Mouse (Mus musculus) embryo, embryonic 11 days (tissue): Measurements from ENCODE around the gene H1foo.

ENCODE experiments used
- DNase-seq: peaks from one replicate; pipeline ENCODE4 v3.0.0-alpha.2; 2015

H1foo gene

DNA sequence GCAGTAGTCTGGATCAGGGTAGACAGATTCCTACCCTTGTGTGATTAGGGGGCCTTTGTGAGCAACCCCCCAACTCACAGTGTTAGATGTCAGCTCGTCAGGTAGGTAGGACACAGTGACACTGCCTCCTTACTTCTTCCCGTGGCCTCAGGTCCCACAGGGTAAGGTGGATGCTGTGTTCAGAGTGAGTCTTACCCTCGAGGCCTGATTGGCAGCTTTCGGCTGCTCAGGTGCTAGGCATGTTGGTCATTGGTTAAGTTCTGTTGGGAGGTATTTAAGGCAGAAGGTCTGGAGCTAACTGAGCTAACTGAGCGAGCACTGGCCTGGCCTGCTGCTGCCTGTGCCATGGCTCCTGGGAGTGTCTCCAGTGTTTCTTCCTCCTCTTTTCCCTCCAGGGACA is at the start of gene H1foo:
Gene H1foo (plus strand): TSS at position 301 of the 400 bp plus-strand sequence.
- no peak for DNase-seq

DNA sequence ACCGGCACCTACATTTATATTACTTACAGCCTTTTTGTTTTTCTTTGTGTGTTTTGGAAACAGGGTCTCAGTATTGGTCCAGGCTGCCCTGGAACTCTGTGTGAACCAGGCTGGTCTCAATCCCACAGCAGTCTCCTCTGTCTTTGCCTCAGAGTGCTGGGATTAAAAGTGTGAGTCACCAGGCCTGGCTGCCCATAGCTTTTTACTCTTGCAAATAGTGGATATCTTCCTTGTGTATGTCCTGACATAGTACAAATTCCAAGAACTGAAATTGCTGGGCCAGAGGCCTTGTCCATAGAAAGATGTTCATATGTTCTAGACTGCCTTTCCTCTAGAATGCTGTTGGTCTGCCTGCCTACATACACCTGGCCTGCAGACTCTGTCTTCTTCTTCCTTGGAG is 48.4 kb upstream of the H1foo start:
- no peak for DNase-seq

DNA sequence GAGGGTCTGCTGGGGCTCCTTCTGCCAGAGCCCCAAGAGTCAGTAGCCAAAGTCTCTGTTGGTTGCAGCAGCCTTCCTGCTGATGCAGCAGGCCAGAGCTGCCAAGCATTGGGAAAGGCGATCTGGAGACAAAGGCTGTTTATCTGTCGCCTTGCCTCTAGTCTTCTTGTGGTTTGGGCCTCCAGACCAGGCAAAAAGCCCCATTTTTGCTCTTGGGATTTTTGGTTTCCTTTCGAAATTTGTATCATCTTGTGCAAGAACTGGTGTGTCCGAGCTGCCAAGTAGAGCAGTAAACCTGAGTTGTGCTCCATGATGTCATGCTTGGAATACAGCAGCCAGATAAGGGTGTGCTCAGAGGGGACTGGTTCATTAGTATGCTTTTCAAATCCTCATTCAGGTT is 47.6 kb upstream of the H1foo start:
- DNase-seq = no peak

DNA sequence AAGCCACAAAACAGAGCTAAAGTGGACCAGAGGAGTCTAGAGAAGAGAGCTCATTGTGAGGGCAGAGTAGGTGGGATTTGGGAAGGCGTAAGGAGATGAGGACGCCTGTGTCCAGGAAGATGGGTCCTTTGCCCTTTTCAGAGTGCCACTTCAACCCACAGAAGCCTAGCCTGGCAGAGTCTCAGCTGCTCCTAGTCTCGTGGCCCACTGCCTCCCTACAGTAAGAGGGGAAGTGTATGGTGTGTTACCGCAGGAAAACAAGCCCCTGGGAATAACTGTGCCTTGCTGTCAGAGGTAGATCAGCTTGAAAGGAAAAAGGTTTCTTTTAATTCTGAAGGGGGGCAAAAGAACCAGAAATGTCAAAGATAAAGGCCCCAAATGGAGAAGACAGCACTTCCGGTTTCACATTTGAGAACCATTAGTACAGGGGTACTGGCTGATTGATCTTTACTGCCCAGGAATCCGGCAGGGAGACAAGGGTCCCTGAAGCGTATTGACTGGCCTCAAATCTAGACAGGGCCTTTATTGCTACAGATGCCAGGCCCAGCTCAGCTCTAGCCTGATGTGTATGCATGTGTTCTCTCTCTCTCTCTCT is 46.7 kb upstream of the H1foo start:
- no peak for DNase-seq

DNA sequence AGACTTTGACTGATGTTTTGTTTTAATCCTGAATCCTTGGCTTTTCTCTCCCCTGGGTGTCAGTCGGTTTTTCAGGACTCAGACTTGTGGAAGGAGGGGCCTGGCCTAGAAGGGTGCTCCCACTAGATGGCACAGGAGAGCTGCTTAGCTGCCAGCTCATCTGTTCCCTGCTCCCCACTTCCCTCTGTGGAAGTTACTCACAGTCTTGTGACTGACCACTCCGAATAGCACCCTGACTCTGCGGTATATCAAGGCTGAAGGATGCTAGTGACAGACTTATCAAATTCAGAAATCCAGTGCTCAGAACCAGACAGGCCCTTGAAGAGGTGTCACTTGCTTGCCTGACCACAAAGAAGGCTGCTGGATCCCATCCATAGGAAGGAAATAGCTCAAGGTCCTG is 43.7 kb upstream of the H1foo start:
- peak; percentile 74 for DNase-seq

DNA sequence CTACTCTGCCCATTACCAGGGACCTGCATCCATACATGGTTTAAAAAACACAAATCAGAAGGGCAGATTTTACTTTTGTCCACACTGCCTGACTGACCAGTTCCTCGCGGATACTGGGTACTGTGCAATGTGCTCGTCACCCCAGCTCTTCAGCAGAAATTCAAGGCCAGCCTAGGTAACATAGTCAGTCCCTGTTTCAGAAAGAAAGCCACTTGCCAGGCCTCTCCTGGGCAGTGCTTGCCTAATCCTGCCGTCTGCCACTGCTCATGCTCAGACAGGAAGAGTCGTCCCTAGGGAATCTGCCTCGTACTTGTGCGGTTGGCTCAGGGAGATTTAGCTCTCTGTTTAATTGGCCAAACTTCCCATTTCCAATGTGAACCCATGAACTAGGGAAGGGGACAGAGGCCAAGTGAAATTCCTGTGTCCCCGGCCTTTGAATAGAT is 43.2 kb upstream of the H1foo start:
- peak; percentile 57 for DNase-seq

DNA sequence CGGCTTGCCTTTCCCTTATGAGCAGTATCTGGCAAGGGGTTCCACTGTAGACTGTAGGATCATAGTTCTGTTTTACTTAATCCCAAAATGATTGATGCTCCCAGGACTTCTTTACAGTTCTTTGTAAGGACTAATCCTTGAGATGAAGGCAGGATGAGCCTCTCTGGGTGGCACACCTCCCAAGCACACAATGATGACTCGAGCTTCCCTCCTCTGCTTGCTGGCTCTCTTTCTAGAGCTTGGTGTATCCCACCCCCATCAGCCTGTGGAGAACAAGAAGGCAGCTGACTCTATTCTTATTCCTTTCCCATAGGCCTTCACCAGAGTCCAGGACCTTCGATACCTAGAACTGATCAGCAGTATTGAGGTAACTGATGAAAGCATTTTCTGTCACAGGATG is 42.2 kb upstream of the H1foo start:
- DNase-seq = no peak

DNA sequence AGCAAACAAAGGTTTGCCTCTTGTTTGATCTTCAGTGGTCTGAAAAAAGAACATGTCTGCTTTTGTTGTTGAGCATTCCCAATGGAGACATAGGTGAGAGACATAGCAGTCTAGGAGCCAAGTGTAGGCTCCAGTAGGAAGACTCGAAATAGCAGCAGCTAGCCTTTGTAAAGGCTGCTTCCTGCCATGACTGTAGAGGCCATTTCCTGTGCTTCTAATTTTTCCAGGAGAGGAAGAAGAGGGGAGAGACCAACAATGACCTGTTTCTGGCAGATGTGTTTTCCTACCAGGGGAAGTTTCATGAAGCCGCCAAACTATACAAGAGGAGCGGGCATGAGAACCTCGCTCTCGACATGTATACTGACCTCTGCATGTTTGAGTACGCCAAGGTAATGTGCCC is 39.2 kb upstream of the H1foo start:
- no peak for DNase-seq

DNA sequence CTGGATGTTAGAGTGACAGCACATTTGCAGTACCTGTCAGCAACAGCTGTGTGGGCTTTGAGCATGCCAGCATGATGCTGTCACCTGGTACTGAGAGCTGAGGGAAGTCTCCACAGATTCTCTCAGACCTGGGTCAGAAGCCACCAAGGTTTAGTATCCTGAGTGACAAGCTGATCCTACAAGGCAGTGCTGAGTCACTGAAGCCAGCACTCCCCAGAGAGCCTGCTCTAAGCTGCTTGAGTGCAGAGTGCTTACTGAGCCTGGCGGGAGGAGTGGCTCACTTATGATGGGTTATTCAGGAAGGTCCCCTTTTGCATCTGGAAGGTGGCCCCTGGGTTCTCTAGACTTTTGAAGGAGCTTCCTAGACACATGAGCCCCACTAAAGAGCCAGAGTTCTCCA is 38.3 kb upstream of the H1foo start:
- no peak for DNase-seq

DNA sequence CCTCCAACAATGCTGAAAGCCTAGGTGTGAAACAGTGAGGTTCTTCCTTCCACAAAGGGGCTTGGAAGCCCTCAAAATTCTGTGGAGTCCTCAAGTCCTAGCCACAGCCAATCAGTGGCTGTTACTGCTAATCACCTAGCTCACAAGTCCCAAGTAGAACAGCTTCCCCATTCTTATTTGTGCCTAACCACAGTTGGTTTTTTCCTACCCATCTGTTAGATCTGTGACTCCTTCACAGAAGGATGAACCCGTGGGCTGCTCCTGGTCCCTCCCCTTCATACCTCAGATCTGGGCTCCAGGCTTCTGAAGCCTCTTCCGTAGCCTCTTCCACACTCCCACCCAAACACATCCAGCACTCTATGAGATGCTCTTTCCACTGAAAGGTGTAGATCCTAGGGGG is 37.9 kb upstream of the H1foo start:
- no peak for DNase-seq

DNA sequence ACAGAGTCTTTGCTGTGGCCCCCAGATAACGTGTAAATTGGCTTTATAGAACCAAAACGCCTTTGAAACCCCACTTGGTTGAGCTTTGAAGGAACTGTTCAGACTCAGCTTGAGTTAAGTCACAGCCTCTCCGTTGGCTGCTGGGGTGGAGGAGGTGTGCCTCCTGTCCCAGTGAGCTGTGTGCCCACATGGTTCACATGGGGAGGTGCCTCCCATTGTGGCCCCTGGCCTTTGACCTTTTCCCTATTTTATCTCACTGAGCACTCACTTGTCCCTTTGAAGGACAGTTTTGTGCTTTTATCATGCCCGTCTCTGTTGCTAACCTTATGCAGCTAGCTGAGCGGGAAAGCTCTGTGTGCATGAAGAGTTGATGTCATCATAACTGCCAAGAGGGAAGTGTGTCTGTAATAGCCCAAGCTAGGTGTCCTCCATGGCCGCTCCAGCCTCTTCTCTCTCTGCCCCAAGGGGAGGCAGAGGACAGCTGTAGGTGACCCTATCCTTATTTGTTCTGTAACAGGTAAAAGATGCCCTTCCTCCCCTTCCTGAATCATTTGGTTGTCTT is 36.2 kb upstream of the H1foo start:
- no peak for DNase-seq

DNA sequence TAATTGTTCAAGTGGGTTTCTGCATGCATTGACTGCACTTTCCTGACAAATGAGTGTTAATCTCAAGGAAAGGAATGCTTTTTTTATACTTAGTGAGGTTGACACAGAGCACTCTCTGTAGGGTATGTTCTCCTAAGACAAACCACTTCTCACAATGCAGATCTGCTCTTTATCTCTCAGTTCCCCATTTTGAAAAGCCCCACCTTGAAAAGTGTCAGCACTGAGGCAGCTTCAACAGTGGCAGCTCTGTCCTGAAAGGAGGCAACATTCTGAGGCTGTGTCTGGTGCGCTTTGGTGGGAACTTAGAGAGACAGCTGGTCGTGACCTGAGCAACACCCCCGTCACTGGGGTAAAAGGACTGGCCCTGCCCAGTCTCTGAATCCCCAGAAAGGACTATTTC is 35.7 kb upstream of the H1foo start:
- DNase-seq = no peak

DNA sequence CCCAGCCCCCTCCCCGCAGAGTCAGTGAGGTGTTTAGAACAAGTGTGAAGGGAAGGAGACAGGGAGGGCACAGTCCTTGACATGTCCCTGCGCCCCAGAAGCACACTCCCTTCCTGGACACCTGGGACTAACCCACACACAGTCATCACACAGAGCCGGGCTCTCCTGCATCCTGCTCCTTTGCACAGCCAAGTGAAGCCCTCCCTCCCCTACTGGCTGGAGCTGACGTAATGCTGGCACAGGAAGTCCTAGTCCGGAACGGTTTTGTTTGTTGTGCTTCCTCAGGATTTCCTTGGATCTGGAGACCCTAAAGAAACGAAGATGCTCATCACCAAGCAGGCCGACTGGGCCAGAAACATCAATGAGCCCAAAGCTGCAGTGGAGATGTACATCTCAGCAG is 34.8 kb upstream of the H1foo start:
- no peak for DNase-seq

DNA sequence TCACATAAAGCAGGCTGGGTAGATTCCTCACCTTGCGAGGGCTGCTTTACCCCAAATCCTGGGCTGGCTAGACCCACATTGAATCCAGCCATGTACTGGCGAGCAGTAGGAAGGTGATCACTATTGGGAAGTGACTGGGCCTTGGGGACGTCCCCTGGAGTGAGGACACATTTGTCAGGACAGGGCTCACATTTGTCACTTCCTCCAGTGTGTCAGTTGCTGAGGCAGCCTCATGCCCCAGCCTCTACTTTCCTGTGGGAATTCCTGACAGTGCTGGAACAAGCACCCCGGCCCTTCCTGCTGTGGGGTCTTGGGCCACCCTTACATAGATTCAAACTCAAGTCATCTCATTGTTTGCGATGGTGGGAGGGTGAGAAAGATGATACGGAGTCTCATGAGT is 33.0 kb upstream of the H1foo start:
- no peak for DNase-seq

DNA sequence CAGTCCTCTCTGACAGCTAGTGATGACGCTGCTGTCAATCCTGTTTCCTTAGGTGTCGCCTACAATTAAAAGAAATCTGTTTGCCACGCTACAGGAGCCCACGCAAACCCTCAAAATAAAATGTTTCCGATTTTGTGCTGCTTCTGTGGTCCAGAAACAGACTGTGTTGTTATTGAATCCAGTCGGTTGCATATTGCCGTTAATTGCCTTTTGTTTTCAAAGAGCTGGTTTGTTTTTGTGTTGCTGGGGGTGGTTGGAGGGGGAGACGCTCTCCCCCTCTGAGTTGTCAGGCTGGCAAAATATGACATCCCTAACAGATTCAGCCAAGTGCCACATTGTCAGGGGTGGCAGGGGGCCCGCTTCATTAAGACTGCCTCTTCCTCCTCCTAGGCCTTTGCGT is 31.3 kb upstream of the H1foo start:
- no peak for DNase-seq

DNA sequence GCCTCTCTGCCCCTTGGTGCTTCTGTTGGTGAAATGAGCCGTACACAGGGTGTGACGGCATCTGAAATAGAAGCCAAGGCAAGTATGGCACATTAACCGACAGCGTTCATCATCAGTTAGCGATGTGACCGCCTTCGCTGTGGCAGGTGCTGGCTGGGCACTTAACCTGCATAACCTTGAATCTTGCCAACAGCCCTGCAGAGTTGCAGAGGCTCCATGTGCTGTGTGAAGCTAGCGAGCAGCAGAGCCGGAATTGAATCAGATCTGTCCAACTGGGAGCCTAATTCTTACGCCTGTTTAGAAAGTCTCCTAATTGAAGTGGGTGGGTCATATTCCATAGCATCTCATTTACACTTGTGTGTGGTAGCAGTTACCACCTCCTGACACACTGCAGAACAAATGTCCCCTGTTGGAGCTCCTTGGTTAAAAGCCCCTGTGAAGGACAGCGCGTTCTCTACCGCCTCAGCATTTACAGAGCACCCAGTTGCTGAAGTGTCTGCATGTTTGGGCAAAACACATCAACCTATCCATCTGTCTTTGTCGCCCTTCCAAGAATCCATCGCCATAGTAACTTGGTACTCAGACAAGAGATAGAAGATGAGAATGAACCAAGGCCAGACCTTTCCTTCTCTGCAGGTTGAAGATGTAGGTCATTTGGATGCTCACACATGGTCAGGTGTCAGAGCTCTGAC is 30.1 kb upstream of the H1foo start:
- no peak for DNase-seq

DNA sequence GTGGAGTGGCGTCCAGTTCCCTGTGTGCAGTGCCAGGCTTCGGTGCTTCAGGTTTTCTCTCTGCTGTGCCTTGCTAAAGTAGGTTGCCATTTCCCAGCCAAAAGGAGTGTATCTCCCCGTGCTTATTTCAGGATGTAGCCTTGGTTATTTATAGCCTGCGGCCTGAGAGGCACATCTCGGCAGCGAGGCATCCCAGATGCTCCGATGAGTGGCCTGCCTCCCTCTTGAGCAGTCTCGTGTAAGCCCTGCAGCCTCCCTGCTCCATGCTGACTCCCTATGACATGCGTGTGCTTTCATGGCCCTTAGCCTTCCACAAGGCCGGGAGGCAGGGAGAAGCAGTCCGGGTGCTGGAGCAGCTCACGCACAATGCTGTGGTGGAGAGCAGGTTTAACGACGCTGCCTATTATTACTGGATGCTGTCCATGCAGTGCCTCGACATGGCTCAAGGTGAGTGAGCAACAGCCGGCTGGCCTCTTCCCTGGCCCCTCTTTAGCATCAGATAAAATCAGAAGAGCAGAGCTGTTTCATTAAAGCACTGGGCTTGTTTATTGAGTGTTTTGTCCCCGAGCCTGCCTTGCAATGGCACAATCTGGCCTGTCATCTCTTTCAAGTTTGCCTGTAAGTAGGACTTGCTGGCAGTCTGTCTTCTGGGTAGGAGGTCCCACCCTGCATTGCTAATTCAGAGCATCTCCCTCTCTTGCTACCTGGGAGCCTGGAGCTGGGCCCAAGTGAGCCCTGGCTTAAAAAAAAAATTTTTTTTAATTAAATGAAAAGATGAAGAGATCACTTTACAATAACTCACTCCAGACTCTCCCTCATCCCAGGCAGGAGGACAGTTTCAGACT is 28.9 kb upstream of the H1foo start:
- DNase-seq = no peak

DNA sequence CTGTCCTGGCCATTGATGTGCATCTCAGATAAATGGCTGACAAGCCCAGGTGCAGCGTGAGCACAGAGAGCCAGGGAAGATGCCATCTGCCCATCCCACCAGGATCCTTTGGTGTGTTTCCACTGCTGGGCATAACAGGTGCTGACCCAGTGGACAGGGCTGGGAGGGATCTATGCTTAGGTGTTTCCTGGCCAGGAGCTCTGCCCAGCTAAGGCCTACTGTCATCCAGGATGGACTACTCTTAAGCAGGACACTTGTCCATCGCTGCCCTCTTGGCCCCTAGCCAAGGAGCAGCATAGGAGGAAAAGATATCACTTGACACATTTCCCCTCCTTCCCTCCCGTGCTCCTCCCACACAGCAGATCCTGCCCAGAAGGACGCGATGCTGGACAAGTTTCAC is 28.1 kb upstream of the H1foo start:
- no peak for DNase-seq

DNA sequence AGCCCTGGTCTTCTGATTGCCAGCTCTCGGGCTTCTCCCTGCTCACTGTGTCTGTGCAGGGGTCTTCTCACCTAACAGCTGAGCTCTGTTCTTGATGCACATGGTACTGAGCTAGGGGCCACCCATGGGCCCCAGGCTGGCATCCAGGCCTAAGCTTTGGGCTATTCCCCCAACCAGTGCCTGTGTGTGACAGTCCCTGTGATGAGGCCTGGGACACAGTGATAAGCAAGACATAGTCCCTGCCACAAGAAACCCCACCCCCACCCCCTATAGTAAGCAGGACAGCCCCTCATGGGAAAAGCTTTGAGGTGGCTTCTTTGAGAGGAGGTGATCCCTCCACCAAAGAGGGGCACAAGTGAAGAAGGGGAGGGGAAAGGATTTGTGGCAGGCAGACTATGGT is 26.1 kb upstream of the H1foo start:
- no peak for DNase-seq

DNA sequence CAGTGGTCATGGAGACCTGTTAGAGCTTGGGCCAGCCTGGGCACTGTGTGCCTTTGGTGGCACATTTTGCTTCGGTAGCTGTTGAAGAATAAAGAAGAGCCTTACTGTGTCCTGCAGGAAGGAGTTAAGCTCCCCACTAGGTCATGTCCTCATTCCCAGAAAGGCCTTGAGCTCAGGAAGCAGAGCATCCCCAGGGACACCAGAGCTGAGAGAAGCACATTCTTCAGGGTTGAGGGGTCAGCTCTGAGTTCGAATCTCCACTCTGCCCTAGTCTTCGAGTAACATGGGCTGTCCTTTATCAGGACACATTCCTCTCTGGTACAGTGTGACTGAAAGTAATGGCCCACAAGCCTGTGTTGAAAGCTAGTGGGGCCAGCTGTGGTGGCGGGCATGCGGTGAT is 24.9 kb upstream of the H1foo start:
- DNase-seq = no peak

DNA sequence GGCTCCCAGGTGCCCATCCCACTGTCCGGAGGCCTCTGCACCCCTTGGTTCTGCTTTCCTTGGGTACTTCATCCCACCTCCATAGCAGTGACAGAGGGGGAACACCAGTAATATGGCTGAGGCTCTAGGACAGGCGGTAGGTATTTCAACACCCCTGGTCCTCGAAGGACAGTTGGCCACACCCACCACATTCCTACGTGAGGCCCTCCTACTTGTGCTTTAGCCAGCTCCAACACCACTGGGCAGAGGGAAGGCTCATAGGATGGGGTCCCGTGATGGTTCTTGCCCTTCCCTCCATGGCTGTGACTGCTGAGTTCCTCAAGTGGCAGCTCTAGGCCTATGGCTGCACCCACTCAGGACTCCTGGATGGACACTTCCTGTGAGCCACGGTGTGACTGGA is 19.9 kb upstream of the H1foo start:
- peak; percentile 19 for DNase-seq

DNA sequence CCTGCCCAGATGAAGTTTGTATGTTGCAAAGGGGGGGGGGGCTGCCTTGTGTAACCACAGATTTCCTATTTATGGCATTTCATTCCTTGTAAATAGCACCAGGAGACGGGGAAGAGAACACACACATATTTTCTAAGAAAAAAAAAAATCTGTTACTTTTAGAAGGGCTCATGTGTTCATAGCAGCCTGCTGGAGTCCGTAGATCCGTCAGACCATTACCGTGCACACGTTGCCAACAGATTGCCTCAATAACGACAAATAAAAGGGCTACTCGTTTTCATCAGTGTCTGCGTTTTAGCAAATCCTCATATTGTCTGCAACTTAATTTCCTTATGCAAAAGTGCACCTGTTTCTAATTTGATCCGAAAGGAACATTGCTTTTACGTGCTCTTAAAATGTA is 18.3 kb upstream of the H1foo start:
- DNase-seq = no peak

DNA sequence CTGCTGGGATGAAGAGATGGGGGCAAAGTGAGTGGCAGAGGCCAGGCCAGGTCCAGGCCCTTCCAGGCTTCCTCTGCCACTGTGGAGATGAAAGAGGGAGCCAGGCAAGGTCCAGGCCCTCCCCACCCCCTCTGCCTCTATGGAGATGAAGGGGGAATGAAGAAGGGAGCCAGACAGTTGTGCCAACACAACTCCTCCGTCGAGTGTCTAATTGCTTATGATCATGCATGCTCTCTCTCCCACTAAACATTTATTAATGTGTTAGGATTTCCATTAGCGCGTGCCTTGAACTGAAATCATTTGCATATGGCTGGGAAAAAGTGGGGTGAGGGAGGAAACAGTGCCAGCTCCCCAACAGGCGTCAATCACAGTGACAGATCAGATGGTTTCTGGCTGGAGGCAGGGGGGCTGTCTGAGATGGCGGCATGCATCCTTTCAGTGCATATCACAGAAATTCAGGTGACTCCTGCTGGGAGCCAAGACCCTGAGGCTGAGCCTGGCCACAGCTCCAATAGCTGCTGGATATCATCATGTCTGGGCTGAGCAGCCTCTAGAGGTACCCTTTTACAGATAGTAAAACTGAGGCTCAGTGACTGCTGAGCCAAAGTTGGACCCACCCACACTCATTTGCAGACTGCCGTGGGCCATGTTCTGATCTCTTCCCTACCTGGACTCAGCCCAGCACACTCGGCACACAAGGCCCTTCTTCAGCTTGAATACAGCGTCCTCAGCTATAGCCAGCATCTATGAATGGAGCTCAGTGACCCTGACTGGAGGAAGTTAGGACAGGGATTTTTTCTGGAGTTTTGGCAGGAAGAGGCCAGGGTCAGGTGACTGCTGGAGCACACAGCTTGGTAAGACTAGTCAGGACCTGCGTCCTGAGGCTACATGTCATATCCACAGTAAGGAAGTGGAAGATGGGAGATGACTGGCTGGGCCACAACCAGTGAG is 17.2 kb upstream of the H1foo start:
- DNase-seq = no peak
